Mouse (Mus musculus): ENCODE measurements around the gene Chst8. TPM values are rescaled to one million over a fixed set of nuclear protein-coding genes. Genes with fewer than 3 reads are reported as not detected.

Chst8 gene
- polyA plus RNA-seq (2012; rRNA removed) = 8.4 and 10.2 TPM in 2 replicates

GRCm38 (mm10) chr7:34812531-34813111 is at the start of gene Chst8:
Chst8 (minus strand) TSS chr7:34812711.

GRCm38 (mm10) chr7:34656632-34657031 is 155.9 kb downstream of the Chst8 start, which contains the start of gene Kctd15:
Kctd15 (minus strand) TSS chr7:34656732.

Other genes with a start within 250 kb of the Chst8 start
- 79.9 and 83.8 TPM in 2 replicates for gene Kctd15, start 156.0 kb downstream of the Chst8 start, polyA plus RNA-seq (2012; rRNA removed)
- gene Pepd, start 99.7 kb upstream of the Chst8 start, polyA plus RNA-seq (2012; rRNA removed) = 42.4 and 49.8 TPM in 2 replicates
- 24.6 and 27.2 TPM in 2 replicates for gene Cebpg, start 243.9 kb upstream of the Chst8 start, polyA plus RNA-seq (2012; rRNA removed)